Mouse (Mus musculus): ENCODE results near the gene Cubn. TPM values are rescaled to one million over a fixed set of nuclear protein-coding genes. Genes with fewer than 3 reads are reported as not detected.
A peak's percentile ranks its signal among the peaks of the same experiment; 100 is the strongest.

The Cubn gene
- polyA plus RNA-seq, 1 experiment from 2014 or later = 0.29 TPM

GRCm38 (mm10) chr2:13371072-13371796 is 120.4 kb downstream of the Cubn start:
- Histone ChIP-seq H3K27me3 (ENCODE audit: control insufficient read depth, insufficient read depth, low read length) (no peaks in the 10 kb centered on the region), H3K4me2 (peak overlapping the region; percentile 45; the same call in 1 of the 2 replicates), H3K4me1 (ENCODE audit: control insufficient read depth, insufficient read depth, low read length) (peaks cover 14% of the 10 kb centered on the region; the same call in 1 of the 2 replicates), H3K4me3 (ENCODE audit: low read depth, low read length) (no peak overlapping the region), H3K27ac (ENCODE audit: low read depth, low read length) (peak overlapping the region; percentile 97), H3K36me3 (ENCODE audit: control insufficient read depth, insufficient read depth, low read length) (no peaks in the 10 kb centered on the region), H3K9ac (ENCODE audit: low read depth, low read length) (0 out of 2 replicates have a peak overlapping the region, but pooled peaks have one; percentile 29), H3K9me3 (replicated peaks; ENCODE audit: control insufficient read depth, low read length) (no peaks in the 10 kb centered on the region)
- no peak; the same call in 1 of the 2 replicates for ATAC-seq (replicated peaks; ENCODE audit: insufficient number of reproducible peaks, low FRiP score, low TSS enrichment)
- 42% methylated on average over 10 of the region's 10 CpGs for WGBS (ENCODE audit: insufficient replicate concordance)

GRCm38 (mm10) chr2:13370556-13370955 is 121.1 kb downstream of the Cubn start:
- no peaks in the 10 kb centered on the region for H3K27me3 ChIP-seq (ENCODE audit: control insufficient read depth, insufficient read depth, low read length)
- no peak overlapping the region for H3K4me3 ChIP-seq (ENCODE audit: low read depth, low read length)
- H3K9ac ChIP-seq (ENCODE audit: low read depth, low read length) = no peak overlapping the region
- WGBS (ENCODE audit: insufficient replicate concordance) = 46% methylated on average over 2 of the region's 2 CpGs
- H3K9me3 ChIP-seq (replicated peaks; ENCODE audit: control insufficient read depth, low read length) = no peaks in the 10 kb centered on the region
- peak overlapping the region; percentile 97 for H3K27ac ChIP-seq (ENCODE audit: low read depth, low read length)
- H3K36me3 ChIP-seq (ENCODE audit: control insufficient read depth, insufficient read depth, low read length) = no peaks in the 10 kb centered on the region
- peaks cover 14% of the 10 kb centered on the region; the same call in 1 of the 2 replicates for H3K4me1 ChIP-seq (ENCODE audit: control insufficient read depth, insufficient read depth, low read length)
- no peak overlapping the region for H3K4me2 ChIP-seq
- ATAC-seq (replicated peaks; ENCODE audit: insufficient number of reproducible peaks, low FRiP score, low TSS enrichment) = no peak

- 68% methylated on average over 3 of the region's 3 CpGs for WGBS (ENCODE audit: insufficient replicate concordance)
- H3K4me2 ChIP-seq = no peak overlapping the region
- H3K4me1 ChIP-seq (ENCODE audit: control insufficient read depth, insufficient read depth, low read length) = peaks cover 14% of the 10 kb centered on the region; the same call in 1 of the 2 replicates
- no peak for ATAC-seq (replicated peaks; ENCODE audit: insufficient number of reproducible peaks, low FRiP score, low TSS enrichment)
- H3K27me3 ChIP-seq (ENCODE audit: control insufficient read depth, insufficient read depth, low read length) = no peaks in the 10 kb centered on the region
- H3K4me3 ChIP-seq (ENCODE audit: low read depth, low read length) = no peak overlapping the region
- H3K27ac ChIP-seq (ENCODE audit: low read depth, low read length) = no peak overlapping the region
- H3K36me3 ChIP-seq (ENCODE audit: control insufficient read depth, insufficient read depth, low read length) = no peaks in the 10 kb centered on the region
- H3K9me3 ChIP-seq (replicated peaks; ENCODE audit: control insufficient read depth, low read length) = no peaks in the 10 kb centered on the region
- H3K9ac ChIP-seq (ENCODE audit: low read depth, low read length) = no peak overlapping the region
Measured at GRCm38 (mm10) chr2:13368517-13368916, 123.1 kb downstream of the Cubn start.

GRCm38 (mm10) chr2:13357885-13358552 is 133.6 kb downstream of the Cubn start:
- WGBS (ENCODE audit: insufficient replicate concordance) = 63% methylated on average over 7 of the region's 7 CpGs
- H3K9ac ChIP-seq (ENCODE audit: low read depth, low read length) = no peak overlapping the region
- H3K4me1 ChIP-seq (ENCODE audit: control insufficient read depth, insufficient read depth, low read length) = peaks cover 5% of the 10 kb centered on the region; the same call in 1 of the 2 replicates
- H3K4me2 ChIP-seq = no peak overlapping the region
- H3K27me3 ChIP-seq (ENCODE audit: control insufficient read depth, insufficient read depth, low read length) = no peaks in the 10 kb centered on the region
- H3K9me3 ChIP-seq (replicated peaks; ENCODE audit: control insufficient read depth, low read length) = no peaks in the 10 kb centered on the region
- ATAC-seq (replicated peaks; ENCODE audit: insufficient number of reproducible peaks, low FRiP score, low TSS enrichment) = no peak
- H3K4me3 ChIP-seq (ENCODE audit: low read depth, low read length) = no peak overlapping the region
- H3K27ac ChIP-seq (ENCODE audit: low read depth, low read length) = no peak overlapping the region
- H3K36me3 ChIP-seq (ENCODE audit: control insufficient read depth, insufficient read depth, low read length) = no peaks in the 10 kb centered on the region

- no peaks in the 10 kb centered on the region for H3K9me3 ChIP-seq (replicated peaks; ENCODE audit: control insufficient read depth, low read length)
Measured at GRCm38 (mm10) chr2:13352775-13353174, 138.8 kb downstream of the Cubn start.

GRCm38 (mm10) chr2:13352112-13352728 is 139.4 kb downstream of the Cubn start:
- Histone ChIP-seq H3K9me3 (replicated peaks; ENCODE audit: control insufficient read depth, low read length) (no peaks in the 10 kb centered on the region), H3K36me3 (ENCODE audit: control insufficient read depth, insufficient read depth, low read length) (no peaks in the 10 kb centered on the region), H3K27ac (ENCODE audit: low read depth, low read length) (no peak overlapping the region), H3K4me2 (no peak overlapping the region), H3K9ac (ENCODE audit: low read depth, low read length) (no peak overlapping the region), H3K4me3 (ENCODE audit: low read depth, low read length) (no peak overlapping the region), H3K27me3 (ENCODE audit: control insufficient read depth, insufficient read depth, low read length) (no peaks in the 10 kb centered on the region), H3K4me1 (ENCODE audit: control insufficient read depth, insufficient read depth, low read length) (no peaks in the 10 kb centered on the region)
- no peak for ATAC-seq (replicated peaks; ENCODE audit: insufficient number of reproducible peaks, low FRiP score, low TSS enrichment)
- WGBS (ENCODE audit: insufficient replicate concordance) = 89% methylated on average over 1 of the region's 1 CpGs

More at GRCm38 (mm10) chr2:13352775-13353174, 138.8 kb downstream of the Cubn start:
- H3K4me1 ChIP-seq (ENCODE audit: control insufficient read depth, insufficient read depth, low read length) = no peaks in the 10 kb centered on the region
- no peaks in the 10 kb centered on the region for H3K36me3 ChIP-seq (ENCODE audit: control insufficient read depth, insufficient read depth, low read length)
- 89% methylated on average over 3 of the region's 3 CpGs for WGBS (ENCODE audit: insufficient replicate concordance)
- no peaks in the 10 kb centered on the region for H3K27me3 ChIP-seq (ENCODE audit: control insufficient read depth, insufficient read depth, low read length)
- no peak overlapping the region for H3K4me2 ChIP-seq
- H3K9ac ChIP-seq (ENCODE audit: low read depth, low read length) = no peak overlapping the region
- H3K27ac ChIP-seq (ENCODE audit: low read depth, low read length) = no peak overlapping the region
- no peak for ATAC-seq (replicated peaks; ENCODE audit: insufficient number of reproducible peaks, low FRiP score, low TSS enrichment)
- no peak overlapping the region for H3K4me3 ChIP-seq (ENCODE audit: low read depth, low read length)

- Histone ChIP-seq H3K27ac (ENCODE audit: low read depth, low read length) (no peak overlapping the region), H3K9ac (ENCODE audit: low read depth, low read length) (no peak overlapping the region), H3K36me3 (ENCODE audit: control insufficient read depth, insufficient read depth, low read length) (no peaks in the 10 kb centered on the region), H3K9me3 (replicated peaks; ENCODE audit: control insufficient read depth, low read length) (no peaks in the 10 kb centered on the region), H3K4me2 (no peak overlapping the region), H3K4me3 (ENCODE audit: low read depth, low read length) (no peak overlapping the region), H3K4me1 (ENCODE audit: control insufficient read depth, insufficient read depth, low read length) (no peaks in the 10 kb centered on the region), H3K27me3 (ENCODE audit: control insufficient read depth, insufficient read depth, low read length) (no peaks in the 10 kb centered on the region)
- ATAC-seq (replicated peaks; ENCODE audit: insufficient number of reproducible peaks, low FRiP score, low TSS enrichment) = no peak; the same call in 1 of the 2 replicates
- WGBS (ENCODE audit: insufficient replicate concordance) = 61% methylated on average over 7 of the region's 7 CpGs
Measured at GRCm38 (mm10) chr2:13342325-13342926, 149.2 kb downstream of the Cubn start.

- Histone ChIP-seq H3K36me3 (ENCODE audit: control insufficient read depth, insufficient read depth, low read length) (no peaks in the 10 kb centered on the region), H3K4me3 (ENCODE audit: low read depth, low read length) (no peak overlapping the region), H3K9me3 (replicated peaks; ENCODE audit: control insufficient read depth, low read length) (no peaks in the 10 kb centered on the region), H3K4me2 (no peak overlapping the region), H3K9ac (ENCODE audit: low read depth, low read length) (no peak overlapping the region), H3K27me3 (ENCODE audit: control insufficient read depth, insufficient read depth, low read length) (no peaks in the 10 kb centered on the region), H3K4me1 (ENCODE audit: control insufficient read depth, insufficient read depth, low read length) (no peaks in the 10 kb centered on the region), H3K27ac (ENCODE audit: low read depth, low read length) (no peak overlapping the region)
- 66% methylated on average over 4 of the region's 4 CpGs for WGBS (ENCODE audit: insufficient replicate concordance)
- ATAC-seq (replicated peaks; ENCODE audit: insufficient number of reproducible peaks, low FRiP score, low TSS enrichment) = no peak
Measured at GRCm38 (mm10) chr2:13335446-13335845, 156.2 kb downstream of the Cubn start.

Data from heart, embryonic 11.5 days (tissue).